Mouse (Mus musculus): Measurements from ENCODE around the gene Il6st.

Gene Il6st

GRCm38 (mm10) chr13:112479032-112479431 is 15.2 kb downstream of the Il6st start:
- no peak for DNase-seq (ENCODE audit: inconsistent age in 2 of 2, low spot score in 1 of 2)

GRCm38 (mm10) chr13:112479926-112480325 is 16.1 kb downstream of the Il6st start:
- DNase-seq (ENCODE audit: inconsistent age in 2 of 2, low spot score in 1 of 2): no peak

GRCm38 (mm10) chr13:112482525-112482924 is 18.7 kb downstream of the Il6st start:
- no peak for DNase-seq (ENCODE audit: inconsistent age in 2 of 2, low spot score in 1 of 2)

GRCm38 (mm10) chr13:112483015-112483414 is 19.1 kb downstream of the Il6st start:
- DNase-seq (ENCODE audit: inconsistent age in 2 of 2, low spot score in 1 of 2): no peak

- DNase-seq (ENCODE audit: inconsistent age in 2 of 2, low spot score in 1 of 2): no peak
Observed at GRCm38 (mm10) chr13:112486236-112486635, 22.4 kb downstream of the Il6st start.

- DNase-seq (ENCODE audit: inconsistent age in 2 of 2, low spot score in 1 of 2): no peak
Observed at GRCm38 (mm10) chr13:112486676-112487075, 22.8 kb downstream of the Il6st start.

GRCm38 (mm10) chr13:112490036-112490435 is 26.2 kb downstream of the Il6st start:
- no peak for DNase-seq (ENCODE audit: inconsistent age in 2 of 2, low spot score in 1 of 2)

GRCm38 (mm10) chr13:112491636-112492284 is 27.9 kb downstream of the Il6st start:
- DNase-seq (ENCODE audit: inconsistent age in 2 of 2, low spot score in 1 of 2): no peak

GRCm38 (mm10) chr13:112492285-112492678 is 28.4 kb downstream of the Il6st start:
- no peak for DNase-seq (ENCODE audit: inconsistent age in 2 of 2, low spot score in 1 of 2)

- no peak for DNase-seq (ENCODE audit: inconsistent age in 2 of 2, low spot score in 1 of 2)
Observed at GRCm38 (mm10) chr13:112494590-112494989, 30.7 kb downstream of the Il6st start.

- no peak for DNase-seq (ENCODE audit: inconsistent age in 2 of 2, low spot score in 1 of 2)
Observed at GRCm38 (mm10) chr13:112500027-112500426, 36.2 kb downstream of the Il6st start.

- DNase-seq (ENCODE audit: inconsistent age in 2 of 2, low spot score in 1 of 2): no peak
Observed at GRCm38 (mm10) chr13:112500466-112500865, 36.6 kb downstream of the Il6st start.

GRCm38 (mm10) chr13:112503846-112504245 is 40.0 kb downstream of the Il6st start:
- peak; percentile 30 to 54 for DNase-seq (ENCODE audit: inconsistent age in 2 of 2, low spot score in 1 of 2)

GRCm38 (mm10) chr13:112505436-112505835 is 41.6 kb downstream of the Il6st start:
- DNase-seq (ENCODE audit: inconsistent age in 2 of 2, low spot score in 1 of 2): no peak

GRCm38 (mm10) chr13:112506766-112507165 is 42.9 kb downstream of the Il6st start:
- DNase-seq (ENCODE audit: inconsistent age in 2 of 2, low spot score in 1 of 2): peak; percentile 34 to 64

GRCm38 (mm10) chr13:112507691-112508090 is 43.8 kb downstream of the Il6st start:
- peak in 1 of 2 experiments; percentile 50 for DNase-seq (ENCODE audit: inconsistent age in 2 of 2, low spot score in 1 of 2)

- no peak for DNase-seq (ENCODE audit: inconsistent age in 2 of 2, low spot score in 1 of 2)
Observed at GRCm38 (mm10) chr13:112508487-112508886, 44.6 kb downstream of the Il6st start.

- peak; percentile 54 to 87 for DNase-seq (ENCODE audit: inconsistent age in 2 of 2, low spot score in 1 of 2)
Observed at GRCm38 (mm10) chr13:112509465-112509864, 45.6 kb downstream of the Il6st start.

GRCm38 (mm10) chr13:112510437-112511212 is 46.8 kb downstream of the Il6st start:
- no peak for DNase-seq (ENCODE audit: inconsistent age in 2 of 2, low spot score in 1 of 2)

- DNase-seq (ENCODE audit: inconsistent age in 2 of 2, low spot score in 1 of 2): peak; percentile 37 to 75
Observed at GRCm38 (mm10) chr13:112511261-112511660, 47.4 kb downstream of the Il6st start.

- no peak for DNase-seq (ENCODE audit: inconsistent age in 2 of 2, low spot score in 1 of 2)
Observed at GRCm38 (mm10) chr13:112511810-112512209, 47.9 kb downstream of the Il6st start.

- no peak for DNase-seq (ENCODE audit: inconsistent age in 2 of 2, low spot score in 1 of 2)
Observed at GRCm38 (mm10) chr13:112512824-112513223, 49.0 kb downstream of the Il6st start.

Measured in adrenal gland, adult (tissue).